8 mouse cellular contexts compared by ENCODE assay signal in the genomic region with DNA sequence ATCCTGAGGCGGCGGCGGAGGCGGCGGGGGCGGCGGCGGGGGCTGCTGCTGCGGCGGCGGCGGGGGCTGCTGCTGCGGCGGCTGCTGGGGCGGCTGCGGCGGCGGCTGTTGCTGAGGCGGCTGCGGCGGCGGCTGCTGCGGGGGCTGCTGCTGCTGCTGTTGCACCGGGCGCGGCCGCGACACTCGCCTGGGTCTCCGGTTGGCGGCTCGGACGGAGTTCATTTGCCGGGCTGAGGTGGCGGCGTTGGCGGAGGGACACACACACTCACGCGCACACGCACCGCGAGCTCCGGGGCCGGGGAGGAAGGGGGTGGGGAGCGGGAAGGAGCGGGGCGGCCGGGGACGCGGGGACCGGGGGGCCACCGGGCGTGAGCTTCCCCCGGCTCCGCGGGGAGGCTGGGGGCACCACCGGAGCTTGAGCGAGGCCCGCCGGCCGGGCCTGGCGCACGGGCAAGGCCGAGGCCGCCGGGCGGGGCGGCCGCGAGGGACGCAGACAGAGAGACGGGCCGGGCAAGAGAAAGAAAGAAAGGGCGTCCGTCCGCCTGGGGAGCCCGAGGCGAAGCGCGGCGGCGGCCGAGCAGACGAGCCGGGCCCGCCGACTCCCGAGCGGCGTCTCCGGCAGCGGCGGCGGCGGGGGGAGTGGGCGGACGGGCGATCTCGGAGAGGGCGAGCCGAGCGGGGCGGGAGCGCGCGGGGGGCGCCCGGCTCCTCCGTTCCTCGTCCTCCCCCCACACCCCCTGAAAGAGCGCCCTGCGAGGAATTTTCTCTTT. TPM values are rescaled to one million over a fixed set of nuclear protein-coding genes. Genes with fewer than 3 reads are reported as not detected.
DNase-seq lines count a peak whose midpoint lies in the region; ATAC-seq and TF ChIP-seq lines count a peak whose summit lies in the region.

A gene (minus strand): TSS at position 261 of the 770 bp plus-strand sequence.

- DNase-seq in CD4-positive, CD25-positive, alpha-beta regulatory T cell, adult 2 months (ENCODE audit: low read depth, low spot score), result peak; percentile 73
- DNase-seq in brain, embryonic 14.5 days (ENCODE audit: low read depth), result peak; percentile 65
- DNase-seq in kidney, postnatal 10 days, result peak; percentile 73

- TF ChIP-seq POLR2A in brain, embryonic 14.5 days (IDR thresholded peaks at IDR 0.05; ENCODE audit: borderline replicate concordance, extremely low read depth, insufficient read depth, insufficient read length, poor library complexity, severe bottlenecking), result no peak
- TF ChIP-seq POLR2A in testis, adult 2 months (IDR thresholded peaks at IDR 0.05; ENCODE audit: control insufficient read depth, low read depth, low read length), result no peak

- peak within 1 kb of the TSS; percentile 100 for H3K9ac ChIP-seq in forebrain, embryonic 12.5 days
- peak within 1 kb of the TSS; percentile 93 for H3K9ac ChIP-seq in heart, embryonic 15.5 days
- H3K9ac ChIP-seq in liver, embryonic 16.5 days (ENCODE audit: low read depth, low read length), result peak within 1 kb of the TSS; percentile 98
- H3K9ac ChIP-seq in neural tube, embryonic 13.5 days, result peak within 1 kb of the TSS; percentile 100

- H3K36me3 ChIP-seq in forebrain, embryonic 12.5 days (replicated peaks), result no peaks in the 10 kb centered on the region
- H3K36me3 ChIP-seq in heart, embryonic 15.5 days, result no peaks in the 10 kb centered on the region
- H3K36me3 ChIP-seq in liver, embryonic 16.5 days (ENCODE audit: control insufficient read depth, insufficient read depth), result no peaks in the 10 kb centered on the region
- H3K36me3 ChIP-seq in neural tube, embryonic 13.5 days, result no peaks in the 10 kb centered on the region
- H3K36me3 ChIP-seq in testis, adult 2 months (ENCODE audit: control insufficient read depth, insufficient read depth, low read length), result no peaks in the 10 kb centered on the region

- peaks cover 22% of the 10 kb centered on the region for H3K4me1 ChIP-seq in forebrain, embryonic 12.5 days
- H3K4me1 ChIP-seq in heart, embryonic 15.5 days (replicated peaks), result peaks cover 11% of the 10 kb centered on the region
- H3K4me1 ChIP-seq in liver, embryonic 16.5 days (ENCODE audit: control insufficient read depth, low read depth, low read length), result peaks cover 17% of the 10 kb centered on the region
- peaks cover 34% of the 10 kb centered on the region for H3K4me1 ChIP-seq in neural tube, embryonic 13.5 days (replicated peaks)
- H3K4me1 ChIP-seq in testis, adult 2 months (ENCODE audit: control insufficient read depth, insufficient read depth, low read length), result peaks cover 2% of the 10 kb centered on the region

- peak within 1 kb of the TSS; percentile 100 for H3K27ac ChIP-seq in forebrain, embryonic 12.5 days
- peak within 1 kb of the TSS; percentile 100 for H3K27ac ChIP-seq in heart, embryonic 15.5 days
- peak within 1 kb of the TSS; percentile 98 for H3K27ac ChIP-seq in liver, embryonic 16.5 days (ENCODE audit: low read length)
- H3K27ac ChIP-seq in neural tube, embryonic 13.5 days (replicated peaks), result peak within 1 kb of the TSS; percentile 100
- H3K27ac ChIP-seq in testis, adult 2 months (ENCODE audit: control insufficient read depth, insufficient read depth, low read depth, low read length), result peak within 1 kb of the TSS; percentile 91

- no peak for TF ChIP-seq CTCF in brain, embryonic 14.5 days (IDR thresholded peaks at IDR 0.05; ENCODE audit: borderline replicate concordance, extremely low read depth, insufficient read depth, insufficient read length)
- TF ChIP-seq CTCF in testis, adult 2 months (IDR thresholded peaks at IDR 0.05; ENCODE audit: control insufficient read depth, insufficient read depth, insufficient replicate concordance, low read depth, low read length), result no peak

- H3K9me3 ChIP-seq in forebrain, embryonic 12.5 days, result no peaks in the 10 kb centered on the region
- H3K9me3 ChIP-seq in heart, embryonic 15.5 days (replicated peaks), result no peaks in the 10 kb centered on the region
- H3K9me3 ChIP-seq in liver, embryonic 16.5 days (replicated peaks; ENCODE audit: control insufficient read depth, low read length), result no peaks in the 10 kb centered on the region
- H3K9me3 ChIP-seq in neural tube, embryonic 13.5 days, result no peaks in the 10 kb centered on the region

- peak; percentile 37 for ATAC-seq in forebrain, embryonic 12.5 days (ENCODE audit: low FRiP score)
- peak; percentile 38 for ATAC-seq in heart, embryonic 15.5 days (replicated peaks; ENCODE audit: insufficient number of reproducible peaks, insufficient read depth, low FRiP score, low read depth)
- ATAC-seq in liver, embryonic 16.5 days (ENCODE audit: low read depth), result peak; percentile 12
- ATAC-seq in neural tube, embryonic 13.5 days (ENCODE audit: low read depth), result peak; percentile 48

- H3K4me3 ChIP-seq in forebrain, embryonic 12.5 days (replicated peaks), result peak within 1 kb of the TSS; percentile 100
- peak within 1 kb of the TSS; percentile 85 for H3K4me3 ChIP-seq in heart, embryonic 15.5 days
- H3K4me3 ChIP-seq in liver, embryonic 16.5 days (ENCODE audit: low read depth, low read length), result peak within 1 kb of the TSS; percentile 97
- H3K4me3 ChIP-seq in neural tube, embryonic 13.5 days, result peak within 1 kb of the TSS; percentile 89
- peak within 1 kb of the TSS; percentile 94 for H3K4me3 ChIP-seq in testis, adult 2 months (ENCODE audit: control insufficient read depth, low read depth, low read length)

- WGBS in forebrain, embryonic 12.5 days, result under 1% methylated on average over 79 of the region's 112 CpGs
- under 1% methylated on average over 60 of the region's 112 CpGs for WGBS in heart, embryonic 15.5 days
- WGBS in liver, embryonic 16.5 days (ENCODE audit: insufficient replicate concordance), result under 1% methylated on average over 61 of the region's 112 CpGs
- WGBS in neural tube, embryonic 13.5 days, result under 1% methylated on average over 70 of the region's 112 CpGs

- no peaks in the 10 kb centered on the region for H3K27me3 ChIP-seq in forebrain, embryonic 12.5 days
- H3K27me3 ChIP-seq in heart, embryonic 15.5 days, result no peaks in the 10 kb centered on the region
- no peaks in the 10 kb centered on the region for H3K27me3 ChIP-seq in liver, embryonic 16.5 days (ENCODE audit: control insufficient read depth, insufficient read depth, low read depth, low read length)
- no peaks in the 10 kb centered on the region for H3K27me3 ChIP-seq in neural tube, embryonic 13.5 days
- no peaks in the 10 kb centered on the region for H3K27me3 ChIP-seq in testis, adult 2 months (ENCODE audit: control insufficient read depth, insufficient read depth, low read length)

- peak within 1 kb of the TSS; percentile 71 for H3K4me2 ChIP-seq in forebrain, embryonic 12.5 days
- peak within 1 kb of the TSS; percentile 67 for H3K4me2 ChIP-seq in heart, embryonic 15.5 days
- peak within 1 kb of the TSS; percentile 90 for H3K4me2 ChIP-seq in liver, embryonic 16.5 days (ENCODE audit: low read depth, low read length)
- peak within 1 kb of the TSS; percentile 74 for H3K4me2 ChIP-seq in neural tube, embryonic 13.5 days

RNA-seq across cellular contexts. Expression of the gene that starts here (rescaled TPM):
- polyA plus RNA-seq in brain, embryonic 14.5 days (2012; rRNA removed), result 81.0 and 95.2 TPM in 2 replicates
- 32.2 and 39.5 TPM in 2 replicates for polyA plus RNA-seq in forebrain, embryonic 12.5 days (2016; fragmentation: Nextera tagmentation; extraction: Ambion mirVana)
- 11.3 and 12.5 TPM in 2 replicates for polyA plus RNA-seq in heart, embryonic 15.5 days (2015; fragmentation: Nextera tagmentation; extraction: Ambion mirVana)
- polyA plus RNA-seq in liver, embryonic 16.5 days (2015; fragmentation: Nextera tagmentation; extraction: Ambion mirVana), result 2.6 TPM in 2 replicates
- 30.7 and 30.9 TPM in 2 replicates for polyA plus RNA-seq in neural tube, embryonic 13.5 days (2015; fragmentation: Nextera tagmentation; extraction: Ambion mirVana)
- 7.9 and 8.6 TPM in 2 replicates for polyA plus RNA-seq in testis, adult 2 months (2012; rRNA removed)

Comparison
In these comparisons a context has a peak if more than half of its experiments do, and no peak if none do; other contexts are left out.
1. Peak in every context shown above with its lines: DNase-seq, ATAC-seq, H3K4me3 ChIP-seq and H3K27ac ChIP-seq.